Mouse (Mus musculus) left cerebral cortex, postnatal 36 days (tissue): ENCODE results near the gene Pald1. TPM values are rescaled to one million over a fixed set of nuclear protein-coding genes. Genes with fewer than 3 reads are reported as not detected.

Experiments
- DNase-seq, 2 experiments: peaks; one replicate each; pipeline ENCODE4 v3.0.0; 2021 to 2022; ENCODE audit warnings: low spot score in 2 of 2, mixed read lengths in 1 of 2
- intact Hi-C: fragments of 180-260 bp; cut with DNase I; formaldehyde crosslinking; loops from one replicate; pipeline ENCODE4 v1.15.1; 2025
- total RNA-seq, 2 experiments: library from RNA; stranded (reverse); gene quantifications; 2 replicates each; pipeline ENCODE4 v1.2.3; 2021

The Pald1 gene
- total RNA-seq: 1 to 10 TPM; 7.5 to 9.5 TPM

GRCm38 (mm10) chr10:61383021-61383714 lies at the start of gene Pald1:
Pald1 (minus strand) TSS chr10:61383530.
- intact Hi-C loops: no loop called here
- DNase-seq: peak; percentile 34 to 43

GRCm38 (mm10) chr10:61431375-61431774 lies 48.0 kb upstream of the Pald1 start:
- peak; percentile 75 to 83 for DNase-seq
- intact Hi-C loops: no loop called here

DNA sequence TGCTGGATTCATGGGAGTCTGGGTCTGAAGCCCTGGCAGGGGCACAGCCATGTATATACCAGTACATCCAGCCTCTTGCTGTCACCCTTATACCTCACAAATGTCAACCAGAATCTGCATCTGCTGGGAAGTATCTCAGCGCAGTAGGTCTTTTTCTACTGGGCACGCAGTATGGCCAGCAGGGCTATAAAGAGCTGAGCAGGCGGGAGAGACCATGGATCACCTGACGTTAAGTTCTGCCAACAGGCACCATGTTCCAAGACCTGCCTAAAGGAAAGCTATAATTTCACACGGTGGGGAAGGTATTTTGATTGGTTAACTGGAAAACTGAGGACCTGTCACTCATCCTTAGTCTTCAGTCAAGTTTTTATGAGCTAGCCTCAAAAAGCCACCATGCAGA lies 45.7 kb upstream of the Pald1 start:
- intact Hi-C loops: no loop called here
- no peak for DNase-seq

DNA sequence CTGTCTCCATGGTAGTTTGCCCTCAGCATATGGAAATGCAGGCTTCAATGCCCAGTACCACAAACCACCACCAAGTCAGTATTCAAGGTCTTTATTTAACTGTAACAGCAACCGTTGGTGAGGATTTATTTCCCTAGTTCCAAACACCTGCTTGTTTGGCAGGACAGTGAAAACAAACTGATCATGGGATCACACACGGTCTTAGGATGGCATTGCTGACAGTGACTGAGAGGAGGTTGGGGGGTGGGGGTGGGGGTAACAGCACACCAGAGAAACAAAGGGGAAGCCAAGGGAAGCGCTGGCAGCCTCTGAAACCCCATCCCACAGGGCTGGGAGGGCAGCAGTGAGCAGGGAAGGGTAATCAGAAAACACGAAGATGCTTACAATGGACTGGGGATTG lies 45.1 kb upstream of the Pald1 start:
- intact Hi-C loops: no loop called here
- no peak for DNase-seq

GRCm38 (mm10) chr10:61427951-61428350 lies 44.6 kb upstream of the Pald1 start:
- intact Hi-C loops: no loop called here
- DNase-seq: no peak

DNA sequence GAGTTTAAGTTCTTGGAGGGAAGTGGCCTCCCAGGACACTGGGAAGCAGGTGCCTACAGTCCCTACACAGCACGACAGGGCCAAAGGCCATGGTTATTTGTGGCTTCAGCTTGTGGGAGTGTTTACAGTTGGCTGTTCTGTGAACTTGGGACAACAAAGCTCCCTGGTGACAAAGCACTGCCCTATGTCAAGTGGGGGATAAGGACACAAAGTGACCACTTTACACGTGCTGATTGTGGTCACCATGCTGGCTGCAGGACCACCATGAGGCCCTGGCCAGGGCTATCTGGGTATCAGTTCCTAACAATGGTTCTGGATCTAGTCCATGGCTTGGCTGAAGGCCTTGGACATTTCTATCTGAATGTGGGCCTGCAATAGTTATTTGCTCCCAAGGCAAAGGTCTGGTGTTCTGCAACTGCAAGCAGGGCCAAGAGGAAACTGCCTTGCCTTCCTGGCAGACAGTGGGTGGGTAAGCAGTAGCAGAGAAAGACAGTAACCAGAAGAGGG lies 43.0 kb upstream of the Pald1 start:
- intact Hi-C loops: no loop called here
- no peak for DNase-seq

DNA sequence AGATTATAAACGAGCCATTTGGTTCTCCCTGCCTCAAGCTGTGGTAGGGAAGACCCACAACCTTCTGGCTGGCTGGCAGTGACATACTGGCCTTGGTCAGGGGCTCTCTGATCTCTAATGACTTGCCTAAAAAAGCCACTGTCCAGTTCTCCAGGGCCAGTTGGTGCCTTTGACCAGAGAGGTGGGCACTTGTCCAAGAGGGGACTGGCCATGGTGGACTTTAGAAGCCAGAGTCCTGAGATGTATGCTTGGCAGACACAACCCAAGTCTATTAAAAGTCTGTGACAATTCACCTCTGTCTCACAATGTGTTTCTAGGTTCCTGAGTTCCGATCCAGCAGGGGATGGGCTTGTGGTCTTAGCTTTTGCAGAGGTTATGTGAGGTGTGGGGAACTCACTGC lies 41.7 kb upstream of the Pald1 start:
- no peak for DNase-seq
- intact Hi-C loops: no loop called here

DNA sequence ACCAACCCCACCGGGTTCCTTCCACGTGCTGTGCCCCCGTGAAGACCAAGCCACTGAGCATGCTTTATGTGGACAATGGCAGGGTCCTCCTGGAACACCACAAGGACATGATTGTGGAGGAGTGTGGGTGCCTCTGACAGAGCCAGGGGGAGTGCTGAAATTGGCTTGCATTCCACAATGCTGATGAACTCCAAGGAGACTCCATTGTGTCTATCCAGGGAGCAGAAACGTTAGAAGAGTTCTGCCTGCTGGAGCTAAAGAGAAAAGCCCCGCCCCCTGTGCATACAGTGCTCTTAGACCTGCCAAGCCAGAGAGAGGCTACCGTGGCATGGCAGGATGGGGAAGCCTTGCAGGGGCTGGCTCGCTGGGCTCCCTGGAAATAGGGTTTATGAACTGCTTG lies 41.2 kb upstream of the Pald1 start:
- DNase-seq: no peak

DNA sequence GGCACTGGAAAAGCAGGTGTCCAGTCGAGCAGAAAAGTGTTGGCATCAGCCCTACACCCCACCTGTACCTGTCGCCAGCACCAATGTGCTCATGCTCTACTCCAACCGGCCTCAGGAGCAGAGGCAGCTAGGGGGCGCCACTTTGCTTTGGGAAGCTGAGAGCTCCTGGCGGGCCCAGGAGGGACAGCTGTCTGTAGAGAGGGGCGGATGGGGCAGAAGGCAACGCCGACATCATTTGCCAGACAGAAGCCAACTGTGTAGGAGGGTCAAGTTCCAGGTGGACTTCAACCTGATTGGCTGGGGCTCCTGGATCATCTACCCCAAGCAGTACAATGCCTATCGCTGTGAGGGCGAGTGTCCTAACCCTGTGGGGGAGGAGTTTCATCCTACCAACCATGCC lies 40.0 kb upstream of the Pald1 start:
- intact Hi-C loops: no loop called here
- DNase-seq: no peak

More for the DNA sequence above, 41.2 kb upstream of the Pald1 start:
- intact Hi-C loops: no loop called here

DNA sequence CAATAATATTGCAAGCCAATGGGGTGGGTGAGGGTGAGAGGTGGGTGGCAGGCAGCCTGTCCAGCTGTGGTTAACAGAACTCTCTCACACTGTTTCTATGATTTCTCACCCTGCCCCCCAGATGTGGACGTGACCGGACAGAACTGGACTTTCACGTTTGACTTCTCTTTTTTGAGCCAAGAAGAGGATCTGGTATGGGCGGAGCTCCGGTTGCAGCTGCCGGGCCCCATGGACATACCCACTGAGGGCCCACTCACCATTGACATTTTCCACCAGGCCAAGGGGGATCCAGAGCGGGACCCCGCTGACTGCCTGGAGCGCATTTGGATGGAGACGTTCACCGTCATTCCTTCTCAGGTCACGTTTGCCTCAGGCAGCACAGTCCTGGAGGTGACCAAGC lies 39.5 kb upstream of the Pald1 start:
- intact Hi-C loops: no loop called here

GRCm38 (mm10) chr10:61420011-61420410 lies 36.7 kb upstream of the Pald1 start:
- no peak for DNase-seq
- intact Hi-C loops: no loop called here

More for the DNA sequence above, 39.5 kb upstream of the Pald1 start:
- no peak for DNase-seq

- intact Hi-C loops: no loop called here
- no peak for DNase-seq
These were observed 35.8 kb upstream of the Pald1 start for GRCm38 (mm10) chr10:61419146-61419545.

- intact Hi-C loops: no loop called here
- DNase-seq: no peak
These were observed 35.0 kb upstream of the Pald1 start for GRCm38 (mm10) chr10:61418131-61418900.

- no peak for DNase-seq
- intact Hi-C loops: no loop called here
These were observed 34.3 kb upstream of the Pald1 start, which contains the start of gene Nodal for GRCm38 (mm10) chr10:61417672-61418071. Nodal (plus strand) TSS chr10:61417972.

- no peak for DNase-seq
- intact Hi-C loops: no loop called here
These were observed 33.7 kb upstream of the Pald1 start for GRCm38 (mm10) chr10:61417046-61417445.

DNA sequence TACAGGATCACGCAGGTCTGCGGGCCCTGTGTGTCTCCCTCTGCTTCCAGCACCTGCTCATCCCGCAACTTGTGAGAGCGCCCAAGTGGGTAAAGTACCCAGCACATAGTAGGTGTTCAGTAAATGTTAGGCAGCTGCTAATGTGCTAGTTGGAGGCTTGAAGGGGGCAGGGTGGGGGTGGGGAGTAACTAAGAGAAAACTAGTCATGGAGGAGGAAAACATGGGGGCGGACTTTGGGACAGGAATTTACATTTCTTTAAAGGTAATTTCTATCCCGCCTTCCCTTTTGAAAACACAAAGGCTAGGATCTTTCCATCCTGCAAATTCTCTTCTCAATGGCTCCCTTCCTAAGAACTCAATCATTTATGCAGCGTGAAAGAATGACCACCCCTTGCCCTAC lies 33.2 kb upstream of the Pald1 start:
- intact Hi-C loops: no loop called here

GRCm38 (mm10) chr10:61415890-61416289 lies 32.6 kb upstream of the Pald1 start:
- intact Hi-C loops: no loop called here
- no peak for DNase-seq

More for the DNA sequence above, 33.2 kb upstream of the Pald1 start:
- DNase-seq: no peak

DNA sequence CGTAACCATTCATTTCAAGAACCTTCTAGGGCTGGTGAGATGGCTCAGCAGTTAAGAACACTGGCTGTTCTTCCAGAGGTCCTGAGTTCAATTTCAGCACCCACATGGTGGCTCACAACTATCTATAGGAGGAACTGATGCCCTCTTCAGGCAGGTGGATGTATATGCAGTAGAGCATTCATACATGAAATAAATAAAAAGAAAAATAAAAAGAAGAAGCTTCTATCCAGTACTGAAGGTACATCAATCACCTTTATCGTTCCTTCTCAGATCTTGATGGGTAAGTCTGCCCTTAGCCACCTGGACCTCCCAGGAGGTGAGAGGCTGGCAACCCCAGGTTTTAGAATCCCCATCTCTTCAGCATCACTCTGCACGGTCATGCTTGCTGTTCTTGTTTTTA lies 31.9 kb upstream of the Pald1 start:
- intact Hi-C loops: no loop called here
- DNase-seq: no peak

- intact Hi-C loops: no loop called here
These were observed 29.7 kb upstream of the Pald1 start for GRCm38 (mm10) chr10:61412910-61413625.

GRCm38 (mm10) chr10:61410193-61410592 lies 26.9 kb upstream of the Pald1 start:
- DNase-seq: no peak
- intact Hi-C loops: no loop called here

More at GRCm38 (mm10) chr10:61412910-61413625, 29.7 kb upstream of the Pald1 start:
- no peak for DNase-seq
